Mouse (Mus musculus) embryonic fibroblast, embryonic 13.5 days (primary cell): ENCODE measurements around the gene Bach2. TPM values are rescaled to one million over a fixed set of nuclear protein-coding genes. Genes with fewer than 3 reads are reported as not detected.

ENCODE experiments used
- H3K27ac ChIP-seq: 2 replicates; pipeline ENCODE4 v1.5.1; 2012; ENCODE audit warnings: low read length, control low read depth, inconsistent platforms; ENCODE audit not compliant: insufficient read depth
- H3K4me1 ChIP-seq: 2 replicates; pipeline ENCODE4 v1.6.1; 2011; ENCODE audit warnings: low read length; ENCODE audit not compliant: control insufficient read depth, insufficient read depth
- H3K4me3 ChIP-seq: 2 replicates; pipeline ENCODE4 v1.5.1; 2011; ENCODE audit warnings: mild to moderate bottlenecking, control low read depth, low read length; ENCODE audit not compliant: insufficient read depth
- CTCF ChIP-seq: IDR thresholded peaks from 2 replicates; pipeline ENCODE4 v1.5.1; 2011; ENCODE audit warnings: mild to moderate bottlenecking, control low read depth, low read length, moderate library complexity, borderline replicate concordance; ENCODE audit not compliant: insufficient read depth
- POLR2A ChIP-seq: IDR thresholded peaks from 2 replicates; pipeline ENCODE4 v1.6.1; 2011; ENCODE audit warnings: low read depth, mild to moderate bottlenecking, control low read depth, low read length, moderate library complexity
- polyA plus RNA-seq: library from polyadenylated mRNA; stranded (reverse); fragments of >200 nt; gene quantifications from 2 replicates; pipeline ENCODE4 v1.2.4, GENCODE M21; 2011; ENCODE audit warnings: low read depth; ENCODE audit not compliant: missing spikeins, insufficient read length

Bach2 gene
- polyA plus RNA-seq, 1 experiment: 6.7 TPM

DNA sequence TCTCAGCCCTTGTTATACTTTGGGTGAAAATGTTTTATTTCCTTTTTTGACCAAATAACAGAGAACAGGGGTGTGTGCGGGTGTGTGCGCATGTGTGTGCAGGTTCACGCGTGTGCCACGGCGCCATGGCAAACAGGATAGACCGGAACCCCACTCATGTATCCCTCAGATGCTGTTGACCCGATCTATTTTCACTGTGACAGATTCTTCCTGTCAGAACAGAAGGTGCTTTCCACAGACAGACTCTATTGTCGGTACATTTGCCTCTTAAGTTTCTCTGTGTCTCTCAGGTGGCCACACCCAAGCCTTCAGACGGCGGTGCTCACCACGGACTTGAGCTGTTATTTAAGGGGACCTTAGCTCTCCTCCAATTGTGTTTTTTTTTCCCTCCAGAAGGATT, 97.1 kb downstream of the Bach2 start:
- peaks cover 10% of the 10 kb centered on the region for H3K4me1 ChIP-seq

GRCm38 (mm10) chr4:32336642-32337041, 98.0 kb downstream of the Bach2 start:
- TF ChIP-seq CTCF (no peak), POLR2A (no peak)
- Histone ChIP-seq H3K4me3 (no peak overlapping the region), H3K4me1 (peaks cover 10% of the 10 kb centered on the region), H3K27ac (no peak overlapping the region)

More for the DNA sequence above, 97.1 kb downstream of the Bach2 start:
- no peak for TF ChIP-seq CTCF
- TF ChIP-seq POLR2A: no peak
- no peak overlapping the region for H3K4me3 ChIP-seq
- no peak overlapping the region for H3K27ac ChIP-seq

- Histone ChIP-seq H3K4me3 (no peak overlapping the region), H3K27ac (no peak overlapping the region), H3K4me1 (peaks cover 10% of the 10 kb centered on the region)
- TF ChIP-seq CTCF: no peak
- TF ChIP-seq POLR2A: no peak
Observed at GRCm38 (mm10) chr4:32337638-32338037, 99.0 kb downstream of the Bach2 start.

- TF ChIP-seq POLR2A (no peak), CTCF (no peak)
- Histone ChIP-seq H3K4me1 (peaks cover 14% of the 10 kb centered on the region), H3K4me3 (no peak overlapping the region), H3K27ac (no peak overlapping the region)
Observed at GRCm38 (mm10) chr4:32338451-32338850, 99.8 kb downstream of the Bach2 start.

GRCm38 (mm10) chr4:32340844-32341243, 102.2 kb downstream of the Bach2 start:
- Histone ChIP-seq H3K27ac (no peak overlapping the region), H3K4me1 (peaks cover 16% of the 10 kb centered on the region), H3K4me3 (no peak overlapping the region)
- no peak for TF ChIP-seq CTCF
- TF ChIP-seq POLR2A: no peak

GRCm38 (mm10) chr4:32342269-32342668, 103.7 kb downstream of the Bach2 start:
- Histone ChIP-seq H3K4me1 (peaks cover 16% of the 10 kb centered on the region), H3K27ac (no peak overlapping the region), H3K4me3 (no peak overlapping the region)
- TF ChIP-seq POLR2A: no peak
- no peak for TF ChIP-seq CTCF

DNA sequence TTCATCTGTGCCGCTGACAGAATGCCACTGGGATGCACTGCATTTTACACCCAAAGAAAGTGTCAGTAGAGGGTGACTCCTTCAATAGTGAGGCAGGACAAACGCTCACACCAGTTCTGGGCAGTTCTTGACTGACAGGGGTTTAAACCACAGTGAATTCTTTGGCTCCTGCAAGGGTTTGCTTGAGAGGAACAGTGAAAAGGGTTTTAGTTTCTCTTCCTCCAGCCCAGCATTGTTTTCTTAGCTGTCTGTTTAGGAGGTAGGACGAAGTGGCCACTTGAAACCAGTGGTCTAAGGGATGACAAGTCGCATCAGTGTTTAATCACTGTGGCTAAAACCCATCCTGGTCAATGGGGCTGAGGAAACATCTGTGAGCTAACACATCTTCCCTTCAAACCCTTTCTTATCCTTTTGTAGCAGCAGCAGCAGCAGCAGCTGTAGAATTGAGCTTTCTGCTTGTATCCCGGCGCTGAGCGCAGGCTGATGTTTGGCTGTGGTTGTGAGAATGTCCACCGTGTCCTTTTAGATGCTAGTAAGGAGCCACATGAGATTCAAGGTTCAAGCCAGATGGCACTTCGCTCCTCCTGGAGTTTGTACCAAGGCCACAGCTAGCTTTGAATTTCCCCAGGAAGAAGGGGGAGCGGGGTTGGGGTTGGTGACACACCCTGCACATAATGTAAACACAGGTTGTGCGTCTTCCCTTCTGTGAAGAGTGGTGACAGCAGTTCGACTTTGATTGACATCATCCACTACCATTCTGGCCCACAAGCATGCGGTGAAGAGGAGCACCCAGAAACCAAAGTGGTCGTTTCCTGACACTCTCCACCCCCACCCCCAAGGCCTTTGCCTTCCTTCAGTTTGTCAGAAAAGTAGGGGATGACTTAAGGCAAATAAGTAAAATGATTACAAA, 104.9 kb downstream of the Bach2 start:
- Histone ChIP-seq H3K4me1 (peaks cover 8% of the 10 kb centered on the region), H3K27ac (no peak overlapping the region)
- no peak for TF ChIP-seq POLR2A

GRCm38 (mm10) chr4:32344276-32344675, 105.7 kb downstream of the Bach2 start:
- H3K27ac ChIP-seq: no peak overlapping the region

More for the DNA sequence above, 104.9 kb downstream of the Bach2 start:
- H3K4me3 ChIP-seq: no peak overlapping the region

GRCm38 (mm10) chr4:32347202-32347601, 108.6 kb downstream of the Bach2 start:
- Histone ChIP-seq H3K4me3 (no peak overlapping the region), H3K4me1 (peaks cover 8% of the 10 kb centered on the region), H3K27ac (no peak overlapping the region)
- TF ChIP-seq POLR2A (no peak), CTCF (no peak)

More at GRCm38 (mm10) chr4:32344276-32344675, 105.7 kb downstream of the Bach2 start:
- H3K4me3 ChIP-seq: no peak overlapping the region
- peaks cover 8% of the 10 kb centered on the region for H3K4me1 ChIP-seq
- TF ChIP-seq CTCF: no peak
- no peak for TF ChIP-seq POLR2A

GRCm38 (mm10) chr4:32347711-32348110, 109.1 kb downstream of the Bach2 start:
- Histone ChIP-seq H3K4me1 (peaks cover 9% of the 10 kb centered on the region), H3K4me3 (no peak overlapping the region), H3K27ac (no peak overlapping the region)
- TF ChIP-seq CTCF: no peak
- TF ChIP-seq POLR2A: no peak

GRCm38 (mm10) chr4:32349361-32349760, 110.8 kb downstream of the Bach2 start:
- no peak for TF ChIP-seq POLR2A
- H3K4me3 ChIP-seq: no peak overlapping the region
- H3K4me1 ChIP-seq: 0 out of 2 replicates have a peak, but pooled peaks cover 4% of the 10 kb centered on the region
- no peak overlapping the region for H3K27ac ChIP-seq
